Mouse (Mus musculus) lung, postnatal 0 days (tissue): Measurements from ENCODE around the gene Klhl25.

Experiments used
- CTCF ChIP-seq: IDR thresholded peaks from 2 replicates; pipeline ENCODE4 v1.5.1; 2016; ENCODE audit warnings: antibody characterized with exemption, mild to moderate bottlenecking
- EP300 ChIP-seq: IDR thresholded peaks from 2 replicates; pipeline ENCODE4 v1.6.1; 2016; ENCODE audit warnings: antibody characterized with exemption, mild to moderate bottlenecking, control low read depth

GRCm38 (mm10) chr7:75859771-75860196 is 11.7 kb downstream of the Klhl25 start:
- no peak for TF ChIP-seq CTCF
- TF ChIP-seq EP300, result no peak
